Mouse (Mus musculus) gastrocnemius, adult 8-10 months (tissue): ENCODE measurements around the gene Gm28374. TPM values are rescaled to one million over a fixed set of nuclear protein-coding genes. Genes with fewer than 3 reads are reported as not detected.
"Not testable (repeated sequence)": the region's sequence is repeated elsewhere in the genome, so short reads cannot be mapped to it uniquely, and the experiment has no call there.

Experiments
- DNase-seq, 2 experiments: peaks; one replicate each; pipeline ENCODE4 v3.0.0; 2022; ENCODE audit warnings: low spot score in 2 of 2
- total RNA-seq, 4 experiments: library from RNA; stranded (reverse); gene quantifications; 2 replicates each; pipeline ENCODE4 v1.2.4; 2022

Gm28374 gene
- total RNA-seq, 4 experiments from 2014 or later: not detected

GRCm38 (mm10) chr19:6057313-6058096 lies 24.6 kb downstream of the Gm28374 start, which contains the start of the genes Mrpl49 and Fau:
Gene Mrpl49, minus strand, starts transcription at chr19:6057785.
Gene Fau, plus strand, starts transcription at chr19:6057844.
- DNase-seq: peak; percentile 96 to 97

GRCm38 (mm10) chr19:6056696-6057095 lies 25.4 kb downstream of the Gm28374 start:
- no peak for DNase-seq

GRCm38 (mm10) chr19:6054296-6054695 lies 27.8 kb downstream of the Gm28374 start:
- DNase-seq: no peak

- DNase-seq: no peak
Measured at GRCm38 (mm10) chr19:6052516-6052915, 29.5 kb downstream of the Gm28374 start.

GRCm38 (mm10) chr19:6048681-6049410 lies 33.2 kb downstream of the Gm28374 start:
- DNase-seq: no peak

- DNase-seq: no peak
Measured at GRCm38 (mm10) chr19:6047899-6048166, 34.2 kb downstream of the Gm28374 start.

- DNase-seq: no peak
Measured at GRCm38 (mm10) chr19:6047154-6047898, 34.7 kb downstream of the Gm28374 start.

- DNase-seq: peak; percentile 82
Measured at GRCm38 (mm10) chr19:6046294-6047153, 35.5 kb downstream of the Gm28374 start, which contains the start of gene Syvn1. Gene Syvn1, plus strand, starts transcription at chr19:6046576.

- no peak for DNase-seq
Measured at GRCm38 (mm10) chr19:6045366-6046293, 36.4 kb downstream of the Gm28374 start.

GRCm38 (mm10) chr19:6044102-6044501 lies 38.0 kb downstream of the Gm28374 start:
- not testable (repeated sequence) for DNase-seq

- no peak for DNase-seq
Measured at GRCm38 (mm10) chr19:6042293-6042692, 39.8 kb downstream of the Gm28374 start.

- no peak for DNase-seq
Measured at GRCm38 (mm10) chr19:6040002-6040401, 42.1 kb downstream of the Gm28374 start.

- no peak for DNase-seq
Measured at GRCm38 (mm10) chr19:6038326-6038725, 43.7 kb downstream of the Gm28374 start.

- no peak for DNase-seq
Measured at GRCm38 (mm10) chr19:6037695-6038094, 44.4 kb downstream of the Gm28374 start.

- DNase-seq: no peak
Measured at GRCm38 (mm10) chr19:6035966-6036585, 46.0 kb downstream of the Gm28374 start.

- DNase-seq: no peak
Measured at GRCm38 (mm10) chr19:6030520-6031280, 51.4 kb downstream of the Gm28374 start.

GRCm38 (mm10) chr19:6029426-6029825 lies 52.6 kb downstream of the Gm28374 start:
- no peak for DNase-seq

- no peak for DNase-seq
Measured at GRCm38 (mm10) chr19:6028991-6029390, 53.1 kb downstream of the Gm28374 start.
